Mouse (Mus musculus) kidney, adult 2 months (tissue): ENCODE data around the gene Gldn.
A peak's percentile ranks its signal among the peaks of the same experiment; 100 is the strongest.

Experiments used
- CTCF ChIP-seq: fragments of 200-500 bp; conservative IDR thresholded peaks from 2 replicates; pipeline ENCODE4 v1.5.1; 2011; ENCODE audit warnings: low read depth, mild to moderate bottlenecking, control low read depth, low read length, moderate library complexity, mixed read lengths; ENCODE audit not compliant: insufficient read depth, insufficient read length
- POLR2A ChIP-seq: fragments of 200-500 bp; IDR thresholded peaks from one replicate; pipeline ENCODE4 v1.6.1; 2011; ENCODE audit warnings: low read depth, low read length, control low read depth

DNA sequence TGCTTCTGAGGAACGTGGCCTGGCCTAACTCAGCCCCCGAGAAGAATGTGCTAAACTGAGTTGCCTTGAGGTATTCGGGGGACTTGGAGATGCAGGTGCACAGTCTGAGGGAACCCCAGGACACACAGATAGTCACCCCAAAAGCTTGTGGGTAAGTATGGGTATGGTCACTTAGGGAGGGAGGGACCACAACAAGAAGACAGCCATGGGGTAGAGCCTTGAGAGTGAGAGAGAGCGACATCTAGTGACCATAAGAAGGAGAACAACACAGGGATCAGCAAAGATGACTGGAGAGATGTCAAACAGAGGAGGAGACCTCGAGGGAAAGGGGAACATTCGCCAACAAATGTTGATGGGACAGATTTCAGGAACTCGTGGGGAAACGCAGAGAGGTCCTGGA is 37.2 kb downstream of the Gldn start:
- TF ChIP-seq POLR2A = no peak
- TF ChIP-seq CTCF = peak; percentile 64
